Mouse (Mus musculus) layer of hippocampus, postnatal 14 days (tissue): ENCODE results near the gene Gm17332. TPM values are rescaled to one million over a fixed set of nuclear protein-coding genes. Genes with fewer than 3 reads are reported as not detected.
A peak's percentile ranks its signal among the peaks of the same experiment; 100 is the strongest.
"Not testable (repeated sequence)": the region's sequence is repeated elsewhere in the genome, so short reads cannot be mapped to it uniquely, and the experiment has no call there.

Source experiments
- DNase-seq, 2 experiments: peaks; one replicate each; pipeline ENCODE4 v3.0.0; 2021 to 2022; ENCODE audit warnings: low spot score in 2 of 2, mixed read lengths in 1 of 2
- long read RNA-seq, 2 experiments: library from polyadenylated mRNA; stranded (forward); transcript quantifications; one replicate each; pipeline ENCODE4 v2.0.0; 2021
- total RNA-seq, 2 experiments: library from RNA; stranded (reverse); gene quantifications; 2 replicates each; pipeline ENCODE4 v1.2.3; 2021

Gene Gm17332
- not detected for total RNA-seq
- long read RNA-seq, experiment 1 = 0 reads
- long read RNA-seq, experiment 2 = 0 reads

GRCm38 (mm10) chr11:31182362-31182761 is at the start of gene Gm17332:
Gm17332 (minus strand) TSS chr11:31182462.
- DNase-seq = no peak

DNA sequence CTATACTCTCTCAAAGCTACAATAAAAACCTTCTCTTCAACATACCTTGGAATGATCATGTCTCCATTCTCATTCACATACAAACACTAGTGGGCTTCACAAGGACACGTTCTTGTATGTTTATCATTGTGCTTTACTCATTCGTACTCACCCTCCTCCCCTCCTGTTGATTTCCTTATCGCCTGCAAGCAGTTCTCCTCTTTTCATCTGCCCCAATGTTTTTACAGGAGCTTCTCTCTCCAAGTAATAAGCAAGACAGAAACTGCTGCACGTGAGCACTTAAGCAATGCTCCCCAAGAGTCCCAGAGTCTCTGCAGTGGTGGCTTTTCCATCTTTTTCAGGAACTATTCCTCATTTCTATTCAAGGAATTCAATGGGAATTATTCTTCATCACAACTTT is 47.7 kb upstream of the Gm17332 start:
- DNase-seq = no peak

- no peak for DNase-seq
These were observed 43.1 kb upstream of the Gm17332 start for GRCm38 (mm10) chr11:31225359-31225758.

- DNase-seq = no peak
These were observed 35.7 kb upstream of the Gm17332 start for GRCm38 (mm10) chr11:31218009-31218408.

DNA sequence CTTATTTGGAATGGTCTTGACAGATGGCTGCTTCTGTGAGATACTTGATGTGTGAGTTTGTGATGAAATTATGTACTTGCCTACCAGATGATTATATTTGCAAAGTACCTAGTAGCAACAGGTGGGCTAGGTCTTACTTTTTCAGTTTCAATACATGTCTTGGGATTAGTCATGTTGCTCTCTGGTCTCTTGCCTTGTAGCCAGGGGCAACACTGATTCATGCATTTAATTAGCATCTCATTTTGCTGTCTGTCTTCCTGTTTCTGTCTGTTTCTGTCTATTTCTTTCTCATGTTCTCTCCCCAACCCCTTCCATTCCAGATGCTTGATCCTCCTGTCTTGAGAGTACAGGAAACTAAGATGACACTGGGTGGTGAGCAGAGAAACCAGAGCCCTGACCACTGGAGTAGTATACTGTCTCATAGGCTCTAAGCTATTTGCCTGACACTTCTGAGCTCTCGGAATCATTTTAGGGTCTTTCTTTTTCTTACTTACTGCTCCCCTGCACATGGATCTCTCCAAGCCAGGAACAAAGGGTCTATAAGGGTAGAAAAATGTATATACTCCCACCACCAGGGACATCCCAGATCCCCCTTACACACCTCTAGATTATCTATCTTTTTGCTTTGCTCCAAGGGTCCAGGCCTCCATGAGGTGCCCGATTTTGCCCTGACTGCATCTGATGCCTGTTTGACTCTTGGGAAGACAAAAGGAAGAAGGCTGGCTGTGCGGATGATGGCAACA is 13.5 kb upstream of the Gm17332 start:
- DNase-seq = peak in 1 of 2 experiments; percentile 7

DNA sequence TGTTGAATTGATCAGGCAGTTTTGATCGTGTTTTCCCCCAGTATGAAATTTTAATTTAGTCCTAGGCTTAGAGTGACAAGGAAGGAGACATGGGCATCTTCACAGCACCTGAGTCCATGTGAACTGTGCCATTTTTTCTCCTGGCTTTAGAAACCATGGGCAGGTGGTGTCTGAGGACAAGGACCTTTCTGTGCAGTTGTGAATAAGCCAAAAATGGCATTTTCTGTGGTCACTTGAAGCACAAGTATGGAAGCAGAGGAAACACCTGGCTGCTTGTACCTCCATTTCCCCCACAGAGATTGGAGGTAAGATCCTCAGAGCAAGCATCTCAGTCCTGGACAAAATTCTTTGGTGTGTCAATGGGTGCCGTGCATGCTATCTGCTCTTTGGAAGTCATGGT is 12.5 kb upstream of the Gm17332 start:
- no peak for DNase-seq

DNA sequence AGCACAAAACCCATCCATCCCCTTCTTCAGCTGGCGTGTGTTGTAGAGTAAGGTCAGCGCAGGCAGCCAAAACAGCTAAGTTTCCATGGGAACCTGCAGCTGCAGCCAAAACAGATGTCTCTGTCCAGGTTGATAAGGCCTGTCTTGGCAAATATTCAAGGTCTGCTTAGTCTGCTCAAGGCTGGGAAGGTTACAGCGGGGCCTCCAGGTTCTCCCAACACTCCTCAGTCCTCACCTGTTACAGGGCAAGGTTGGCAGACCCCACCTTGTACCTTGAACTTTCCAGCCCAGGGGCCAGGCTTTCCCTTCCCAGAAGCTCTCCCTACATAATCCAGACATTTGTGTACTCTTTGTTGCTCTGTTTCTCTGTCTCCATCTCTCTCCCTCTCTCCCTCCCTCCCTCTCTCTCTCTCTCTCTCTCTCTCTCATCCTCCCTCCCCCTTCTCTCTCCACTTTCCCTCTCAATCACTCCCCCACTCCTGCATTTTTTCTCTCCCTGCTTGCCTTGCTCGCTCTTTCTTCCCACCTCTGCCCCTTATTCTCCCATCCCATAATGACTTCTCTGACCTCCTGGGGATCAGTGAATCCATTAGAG is 12.1 kb downstream of the Gm17332 start:
- DNase-seq = no peak

GRCm38 (mm10) chr11:31169161-31170051 is 12.9 kb downstream of the Gm17332 start:
- DNase-seq = peak; percentile 8 to 10

- DNase-seq = no peak
These were observed 13.5 kb downstream of the Gm17332 start for GRCm38 (mm10) chr11:31168831-31169160.

DNA sequence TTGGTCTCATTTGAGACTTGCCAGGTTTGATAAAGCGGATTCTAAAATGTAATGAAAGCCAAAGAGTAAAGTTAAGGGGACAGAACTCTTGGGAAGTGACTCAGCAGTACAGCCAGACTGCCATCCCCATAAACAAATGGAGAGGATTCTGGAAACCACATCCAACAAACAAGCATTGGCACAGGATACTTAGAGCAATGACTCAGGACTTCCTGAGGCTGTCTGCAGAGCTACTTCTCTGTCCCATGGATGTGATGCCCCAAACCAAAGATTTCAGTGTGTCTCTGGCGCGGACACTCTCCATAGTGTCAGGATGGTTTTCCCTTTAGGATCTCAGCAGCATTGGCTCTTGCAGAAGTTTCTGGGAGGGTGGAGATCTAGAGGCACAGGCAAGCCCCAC is 25.2 kb downstream of the Gm17332 start:
- DNase-seq = no peak

GRCm38 (mm10) chr11:31138394-31138793 is 43.9 kb downstream of the Gm17332 start:
- DNase-seq = not testable (repeated sequence)

DNA sequence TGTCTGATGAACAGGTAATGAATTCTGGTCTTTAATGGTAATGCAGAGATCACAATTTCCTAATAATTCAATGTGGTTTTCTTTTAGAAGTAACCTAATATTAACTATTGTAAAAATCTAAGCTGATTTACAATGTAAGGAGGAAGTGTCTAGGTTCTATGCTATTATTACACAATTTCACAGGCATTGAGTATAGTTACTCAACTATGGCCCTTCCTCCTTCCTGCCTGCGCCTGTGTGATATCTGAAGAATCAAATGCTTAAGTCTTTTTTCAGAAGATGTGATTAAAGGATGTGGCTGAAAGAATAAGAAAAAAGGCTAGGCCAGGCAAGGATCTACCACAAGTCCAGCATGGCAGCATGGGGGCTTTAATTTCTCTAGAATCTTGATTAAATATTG is 47.4 kb downstream of the Gm17332 start:
- not testable (repeated sequence) for DNase-seq

DNA sequence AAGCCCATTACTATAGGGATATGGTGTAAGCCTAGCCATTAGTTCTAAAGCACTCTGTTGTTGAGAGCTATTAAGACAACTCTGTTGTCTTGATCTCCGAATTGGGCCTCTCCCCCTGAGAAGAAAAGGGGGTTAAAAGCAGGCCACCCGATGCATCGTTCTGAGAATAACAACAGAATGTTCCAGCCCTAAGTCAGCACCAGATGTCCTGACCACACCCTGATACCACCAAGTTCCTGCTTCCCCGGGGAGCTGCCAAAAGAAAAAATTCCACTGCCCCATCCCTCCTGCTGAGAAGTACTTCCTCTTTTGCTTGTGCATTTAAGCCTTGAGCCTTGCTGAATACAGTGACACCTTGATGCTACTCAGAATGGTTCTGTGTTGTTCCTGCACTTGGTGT is 48.5 kb downstream of the Gm17332 start:
- not testable (repeated sequence) for DNase-seq

Other genes starting within 250 kb of the Gm17332 start
- 10 to 100 TPM; 58.7 to 59.2 TPM for gene Erlec1, start 228.1 kb downstream of the Gm17332 start, total RNA-seq
- 10 to 100 TPM; 14.8 to 17.5 TPM for gene Chac2, start 196.1 kb downstream of the Gm17332 start, total RNA-seq
- gene Stc2, start 187.6 kb upstream of the Gm17332 start, total RNA-seq = 1 to 10 TPM; 5.0 to 6.4 TPM